Mouse (Mus musculus) Patski (cell line): ENCODE measurements around the gene Trp63. TPM values are rescaled to one million over a fixed set of nuclear protein-coding genes. Genes with fewer than 3 reads are reported as not detected.
A peak's percentile ranks its signal among the peaks of the same experiment; 100 is the strongest.

Experiments
- ATAC-seq: fragments of 100-300 bp; one replicate; pipeline ENCODE4 v1.8.0; 2021
- CTCF ChIA-PET: fragments of 350-600 bp; sonication (Branson Sonifier 250); formaldehyde crosslinking; loops from one replicate; lab custom pipeline; 2022; ENCODE audit warnings: inconsistent platforms; lab: Charles Lee
- POLR2A ChIA-PET: fragments of 350-600 bp; sonication (Branson Sonifier 250); formaldehyde crosslinking; loops from one replicate; lab custom pipeline; 2022; ENCODE audit warnings: antibody characterized with exemption, inconsistent platforms; lab: Charles Lee
- DNase-seq: peaks from one replicate; pipeline ENCODE4 v3.0.0-alpha.2; 2011; ENCODE audit warnings: low read depth, low spot score
- H3K27me3 ChIP-seq: fragments of 371-371 bp; one replicate; pipeline ENCODE4 v1.5.1; 2021
- CTCF ChIP-seq: fragments of 100-300 bp; IDR thresholded peaks from one replicate; pipeline ENCODE4 v1.5.1; 2021
- in situ Hi-C: fragments of 300-500 bp; cut with MboI; formaldehyde crosslinking; loops from 3 replicates; pipeline ENCODE4 v1.11.1; 2018; ENCODE audit warnings: low pct_unique_long_range_greater_than_20kb, mixed read lengths
- polyA plus RNA-seq: library from polyadenylated mRNA; unstranded; gene quantifications from one replicate; pipeline ENCODE4 v1.2.3, GENCODE M21; 2021

Trp63 gene
- polyA plus RNA-seq, 1 experiment from 2014 or later = 0.03 TPM

- TF ChIP-seq CTCF = no peak
These were observed 149.0 kb downstream of the Trp63 start for GRCm38 (mm10) chr16:25832576-25832975.

GRCm38 (mm10) chr16:25835301-25835700, 151.7 kb downstream of the Trp63 start:
- no peaks in the 10 kb centered on the region for H3K27me3 ChIP-seq
- CTCF ChIA-PET = interaction anchor here (1.6 kb wide), 1 partner anchor 14 kb away, joined by 3 read pairs; no protein-coding TSS in a partner anchor
- POLR2A ChIA-PET = interaction anchor here (0.5 kb wide), 1 partner anchor 661 kb away, joined by 4 read pairs; no protein-coding TSS in a partner anchor
- in situ Hi-C loops = no loop called here
- ATAC-seq (no peak), DNase-seq (no peak)
- TF ChIP-seq CTCF = no peak

More at GRCm38 (mm10) chr16:25832576-25832975, 149.0 kb downstream of the Trp63 start:
- DNase-seq (no peak), ATAC-seq (no peak)
- ChIA-PET POLR2A (no interaction called here), CTCF (interaction anchor here (1.4 to 1.8 kb wide), 2 partner anchors 9 to 12 kb away, joined by 3 to 7 read pairs; no protein-coding TSS in a partner anchor)
- in situ Hi-C loops = no loop called here
- no peaks in the 10 kb centered on the region for H3K27me3 ChIP-seq

GRCm38 (mm10) chr16:25835723-25836122, 152.2 kb downstream of the Trp63 start:
- ATAC-seq (no peak), DNase-seq (no peak)
- POLR2A ChIA-PET = interaction anchor here (0.5 kb wide), 1 partner anchor 661 kb away, joined by 4 read pairs; no protein-coding TSS in a partner anchor
- TF ChIP-seq CTCF = no peak
- in situ Hi-C loops = no loop called here
- no peaks in the 10 kb centered on the region for H3K27me3 ChIP-seq
- CTCF ChIA-PET = interaction anchor here (1.6 kb wide), 1 partner anchor 14 kb away, joined by 3 read pairs; no protein-coding TSS in a partner anchor

GRCm38 (mm10) chr16:25842996-25843395, 159.4 kb downstream of the Trp63 start:
- CTCF ChIA-PET = interaction anchor here (2.0 kb wide), 1 partner anchor 95 kb away, joined by 4 read pairs; no protein-coding TSS in a partner anchor
- POLR2A ChIA-PET = no interaction called here
- no peak for DNase-seq
- no peak for ATAC-seq
- no peak for TF ChIP-seq CTCF
- in situ Hi-C loops = no loop called here
- H3K27me3 ChIP-seq = no peaks in the 10 kb centered on the region

- ATAC-seq = no peak
- ChIA-PET CTCF (interaction anchor here (2.0 kb wide), 1 partner anchor 96 kb away, joined by 4 read pairs; no protein-coding TSS in a partner anchor), POLR2A (no interaction called here)
- TF ChIP-seq CTCF = no peak
- DNase-seq = no peak
- no peaks in the 10 kb centered on the region for H3K27me3 ChIP-seq
- in situ Hi-C loops = no loop called here
These were observed 160.1 kb downstream of the Trp63 start for GRCm38 (mm10) chr16:25843625-25844024.

- TF ChIP-seq CTCF = no peak
- ChIA-PET POLR2A (no interaction called here), CTCF (no interaction called here)
- no peaks in the 10 kb centered on the region for H3K27me3 ChIP-seq
- DNase-seq = no peak
- no peak for ATAC-seq
- in situ Hi-C loops = no loop called here
These were observed 163.0 kb downstream of the Trp63 start for GRCm38 (mm10) chr16:25846611-25847010.

GRCm38 (mm10) chr16:25848474-25848873, 164.9 kb downstream of the Trp63 start:
- ChIA-PET CTCF (no interaction called here), POLR2A (no interaction called here)
- H3K27me3 ChIP-seq = no peaks in the 10 kb centered on the region
- DNase-seq = no peak
- no peak for TF ChIP-seq CTCF
- ATAC-seq = no peak
- in situ Hi-C loops = no loop called here

GRCm38 (mm10) chr16:25849593-25850464, 166.3 kb downstream of the Trp63 start:
- DNase-seq (no peak), ATAC-seq (no peak)
- H3K27me3 ChIP-seq = no peaks in the 10 kb centered on the region
- in situ Hi-C loops = no loop called here
- CTCF ChIA-PET = interaction anchor here (2.1 kb wide), 1 partner anchor 10 kb away, joined by 8 read pairs; no protein-coding TSS in a partner anchor
- POLR2A ChIA-PET = no interaction called here
- no peak for TF ChIP-seq CTCF

- H3K27me3 ChIP-seq = no peaks in the 10 kb centered on the region
- ATAC-seq (peak; percentile 57), DNase-seq (peak; percentile 42)
- ChIA-PET POLR2A (no interaction called here), CTCF (interaction anchor here (0.7 to 2.7 kb wide), 2 partner anchors 9 to 11 kb away, joined by 3 to 8 read pairs; no protein-coding TSS in a partner anchor)
- in situ Hi-C loops = no loop called here
- no peak for TF ChIP-seq CTCF
These were observed 177.4 kb downstream of the Trp63 start for GRCm38 (mm10) chr16:25860731-25861505.
